Mouse (Mus musculus) thymus, postnatal 4 days (tissue): ENCODE measurements around the gene Nae1.

Experiments used
- DNase-seq: peaks from one replicate; pipeline ENCODE4 v3.0.0; 2021

Nae1 gene

DNA sequence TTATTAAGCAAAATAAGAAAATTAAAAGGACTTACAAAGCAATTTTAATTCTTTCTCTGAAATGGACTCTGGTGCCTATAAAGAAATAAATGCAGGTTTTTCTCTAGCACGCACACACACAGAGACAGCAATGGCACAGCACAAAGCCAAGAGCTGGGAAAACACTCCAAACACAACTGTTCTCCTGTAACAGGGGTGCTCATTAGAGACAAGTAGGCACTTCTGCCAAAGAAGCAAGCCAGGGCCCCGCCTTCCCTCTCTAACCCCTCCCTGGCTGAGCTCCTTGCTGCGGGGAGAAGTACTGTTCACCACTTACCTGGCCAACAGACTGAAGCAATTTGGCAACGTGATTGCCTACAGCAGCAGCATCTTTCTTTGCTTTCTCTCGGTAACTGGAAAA lies 16.6 kb downstream of the Nae1 start:
- no peak for DNase-seq

DNA sequence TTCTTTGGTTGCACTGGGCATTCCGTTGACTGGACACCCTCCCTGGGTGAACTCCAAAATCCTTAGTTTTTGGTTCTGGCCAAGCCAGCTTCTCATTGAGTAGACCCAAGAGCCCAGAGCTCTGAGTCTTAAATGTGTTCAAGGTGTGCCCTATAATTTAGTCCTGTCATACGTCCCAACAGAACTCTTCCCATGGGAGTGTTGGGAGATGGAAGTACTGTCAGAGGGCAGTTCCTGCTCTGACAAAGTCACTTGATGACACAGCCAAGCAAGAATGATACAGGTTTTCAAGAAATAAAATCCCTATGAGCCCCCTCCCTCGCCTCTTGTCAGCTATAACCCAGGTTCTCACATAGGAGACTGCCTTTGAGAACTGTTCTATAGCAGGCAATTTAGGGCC lies 24.3 kb downstream of the Nae1 start:
- no peak for DNase-seq

DNA sequence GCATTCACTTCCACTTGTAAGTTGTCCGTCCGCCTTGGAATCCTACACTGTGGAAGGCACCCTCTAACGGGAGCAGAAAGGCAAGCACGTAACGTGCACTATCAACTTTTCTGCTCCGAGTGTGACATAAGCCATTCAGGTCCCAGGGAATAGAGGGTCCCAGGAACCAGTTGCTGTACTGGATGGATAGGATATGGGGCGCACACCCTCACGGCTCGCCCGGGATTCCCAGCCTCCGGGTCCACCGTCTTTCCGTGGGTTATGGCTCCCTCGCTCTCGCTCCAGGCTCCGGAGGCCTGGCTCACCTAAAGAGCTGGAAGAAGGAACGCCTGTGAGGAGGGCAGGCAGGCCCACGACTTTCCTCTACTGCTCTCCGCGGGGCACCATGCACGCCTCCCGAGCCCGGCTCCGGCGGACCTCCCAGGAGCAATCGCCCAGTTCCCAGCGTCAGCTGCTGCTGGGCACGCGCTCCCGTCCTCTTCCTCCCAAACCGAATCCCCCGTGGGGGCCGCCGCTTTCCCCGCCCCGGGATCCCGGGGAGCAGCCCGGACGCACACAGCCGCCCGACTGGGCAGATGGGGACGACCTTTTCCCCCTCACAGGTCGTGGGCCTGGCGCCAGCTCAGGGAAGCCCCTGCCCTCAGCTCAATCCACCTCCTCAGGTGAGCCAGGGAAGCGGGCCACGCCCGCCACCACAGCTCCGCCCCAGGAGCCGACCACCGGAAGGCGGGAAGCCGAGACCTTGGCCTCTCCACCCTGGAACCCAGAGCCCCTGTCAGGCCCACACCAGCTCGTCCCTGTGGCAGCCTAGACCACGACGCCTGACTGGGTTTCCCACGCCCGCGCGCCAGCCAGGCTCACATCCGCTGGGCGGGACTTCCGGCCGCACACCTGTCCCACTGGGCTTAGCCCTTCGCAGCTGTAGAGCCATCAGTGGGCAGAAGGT lies 25.1 kb downstream of the Nae1 start, which contains the start of gene Terb1:
TSS of gene Terb1 (minus strand) at position 850 of the 946 bp plus-strand sequence.
- peak; percentile 61 for DNase-seq

DNA sequence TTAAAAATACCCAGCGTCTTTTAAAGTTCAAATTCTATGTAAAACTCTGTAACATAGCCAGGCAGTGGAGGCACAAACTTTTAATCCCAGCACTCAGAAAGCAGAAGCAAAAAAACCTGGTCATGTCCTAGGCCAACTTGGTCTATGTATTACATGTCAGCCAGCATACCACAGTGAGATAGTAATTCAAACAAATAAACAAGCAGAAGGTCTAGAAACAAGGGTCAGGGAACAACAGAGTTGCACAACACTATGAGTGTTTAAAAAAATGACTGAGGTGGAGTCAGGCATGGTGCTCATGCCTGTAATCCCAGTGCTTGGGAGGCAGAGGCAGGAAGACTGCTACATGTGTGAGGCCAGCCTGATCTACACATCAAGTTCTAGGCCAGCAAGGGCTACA lies 55.3 kb downstream of the Nae1 start:
- no peak for DNase-seq

DNA sequence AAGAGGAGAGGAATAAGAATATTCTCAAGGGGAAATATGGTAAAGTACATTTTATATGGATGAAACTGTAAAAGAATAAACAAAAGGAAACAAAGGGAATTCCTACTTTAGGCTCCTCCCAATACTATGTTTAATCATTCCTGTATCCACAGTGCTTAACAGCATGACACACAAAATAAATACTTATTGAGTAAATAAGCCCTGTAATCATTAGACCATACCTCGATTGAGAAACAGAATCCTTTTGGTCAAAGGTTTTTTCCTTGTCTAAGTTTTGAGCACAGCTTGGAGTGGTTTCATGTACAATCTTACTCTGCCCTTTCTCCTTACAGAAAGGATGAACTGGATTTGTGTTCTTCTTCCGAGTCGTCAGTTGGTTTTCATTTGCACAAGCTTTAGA lies 62.0 kb downstream of the Nae1 start:
- DNase-seq: no peak

DNA sequence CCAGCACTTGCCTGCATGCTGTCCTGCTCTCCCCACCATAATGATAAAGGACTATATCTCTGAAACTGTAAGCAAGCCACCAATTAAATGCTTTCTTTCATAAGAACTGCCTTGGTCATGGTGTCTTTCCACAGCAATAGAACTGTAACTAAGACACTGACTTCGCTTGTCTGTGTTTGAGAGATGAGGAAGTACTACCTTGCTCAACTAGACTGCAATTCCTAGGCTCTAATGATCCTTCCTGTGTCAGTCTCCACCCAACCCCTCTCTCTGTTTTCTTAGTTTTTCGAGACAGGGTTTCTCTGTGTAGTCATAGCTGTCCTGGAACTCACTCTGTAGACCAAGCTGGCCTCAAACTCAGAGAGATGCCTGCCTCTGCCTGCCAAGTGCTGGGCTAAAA lies 67.0 kb downstream of the Nae1 start:
- no peak for DNase-seq
